Mouse (Mus musculus): ENCODE measurements around the gene Zfp229. TPM values are rescaled to one million over a fixed set of nuclear protein-coding genes. Genes with fewer than 3 reads are reported as not detected.
"Not testable (repeated sequence)": the region's sequence is repeated elsewhere in the genome, so short reads cannot be mapped to it uniquely, and the experiment has no call there.

The Zfp229 gene
- total RNA-seq (2021), result 1 to 10 TPM; 5.0 to 5.8 TPM
- long read RNA-seq, experiment 1, result 0 reads
- long read RNA-seq, experiment 2, result 0 reads

DNA sequence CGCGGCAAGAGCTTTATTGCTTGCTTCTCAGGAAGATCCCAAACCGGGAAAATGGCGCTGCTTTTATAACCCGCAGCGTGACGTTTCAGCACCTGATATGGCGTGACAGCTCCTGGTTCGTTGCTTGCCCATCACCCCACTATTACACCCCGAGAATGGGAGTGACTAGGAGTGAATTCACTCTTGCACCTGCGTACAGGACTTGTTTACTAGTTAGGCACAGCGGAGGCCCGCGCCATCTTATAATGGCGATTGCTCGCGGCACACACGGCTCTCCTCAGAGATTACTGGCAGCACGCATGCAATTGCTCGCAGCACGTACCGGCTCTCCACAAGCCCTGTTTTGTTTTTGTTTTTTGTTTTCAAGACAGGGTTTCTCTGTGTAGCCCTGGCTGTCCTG is at the start of gene Zfp229:
Gene Zfp229, plus strand, starts transcription at position 301 of the 400 bp plus-strand sequence.
- not testable (repeated sequence) for DNase-seq (ENCODE audit: low spot score)

- DNase-seq (ENCODE audit: low spot score), result no peak
Measured at GRCm38 (mm10) chr17:21691560-21691959, 39.0 kb upstream of the Zfp229 start, which contains the start of gene Gm10226. Gene Gm10226, plus strand, starts transcription at chr17:21691860.

DNA sequence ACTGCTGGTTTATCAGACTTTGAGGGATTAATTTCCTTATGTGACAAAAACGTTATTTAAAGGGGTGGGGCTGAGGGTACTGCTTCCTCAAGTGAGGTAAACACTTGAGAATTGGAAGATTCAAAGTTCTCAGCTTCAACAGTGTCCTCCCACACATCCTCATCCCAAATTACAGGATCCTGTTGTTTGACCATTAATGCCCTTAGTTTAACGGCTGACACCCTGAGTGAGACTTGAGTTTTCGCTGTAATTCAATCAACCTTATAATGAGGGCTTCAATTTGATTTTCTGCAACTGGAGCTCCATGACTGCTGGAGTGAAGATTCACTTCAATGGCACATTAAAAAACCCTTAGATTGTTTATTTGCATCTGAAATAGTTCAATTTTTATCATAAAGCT is 37.3 kb upstream of the Zfp229 start:
- DNase-seq (ENCODE audit: low spot score), result no peak

DNA sequence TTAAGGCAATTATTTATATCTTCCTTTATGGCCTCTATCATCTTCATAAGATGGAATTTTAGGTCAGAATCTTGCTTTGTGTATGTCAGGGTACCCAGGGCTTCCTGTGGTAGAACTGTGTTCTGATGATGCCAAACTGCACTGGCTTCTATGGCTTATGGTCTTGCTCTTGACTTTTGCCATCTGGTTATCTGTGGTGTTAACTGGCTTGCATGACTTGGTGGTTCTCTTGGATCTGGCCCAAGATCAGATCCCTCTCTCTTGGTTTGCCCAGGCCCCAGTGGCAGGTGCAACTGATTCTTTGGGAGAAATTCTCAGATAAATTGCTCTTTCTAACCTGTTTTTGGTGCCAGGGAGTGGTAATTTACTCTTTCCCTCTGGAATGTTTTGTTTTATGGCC is 34.5 kb upstream of the Zfp229 start:
- DNase-seq (ENCODE audit: low spot score), result no peak

- no peak for DNase-seq (ENCODE audit: low spot score)
Measured at GRCm38 (mm10) chr17:21702281-21703240, 28.0 kb upstream of the Zfp229 start.

GRCm38 (mm10) chr17:21703414-21703813 is 27.2 kb upstream of the Zfp229 start:
- no peak for DNase-seq (ENCODE audit: low spot score)

DNA sequence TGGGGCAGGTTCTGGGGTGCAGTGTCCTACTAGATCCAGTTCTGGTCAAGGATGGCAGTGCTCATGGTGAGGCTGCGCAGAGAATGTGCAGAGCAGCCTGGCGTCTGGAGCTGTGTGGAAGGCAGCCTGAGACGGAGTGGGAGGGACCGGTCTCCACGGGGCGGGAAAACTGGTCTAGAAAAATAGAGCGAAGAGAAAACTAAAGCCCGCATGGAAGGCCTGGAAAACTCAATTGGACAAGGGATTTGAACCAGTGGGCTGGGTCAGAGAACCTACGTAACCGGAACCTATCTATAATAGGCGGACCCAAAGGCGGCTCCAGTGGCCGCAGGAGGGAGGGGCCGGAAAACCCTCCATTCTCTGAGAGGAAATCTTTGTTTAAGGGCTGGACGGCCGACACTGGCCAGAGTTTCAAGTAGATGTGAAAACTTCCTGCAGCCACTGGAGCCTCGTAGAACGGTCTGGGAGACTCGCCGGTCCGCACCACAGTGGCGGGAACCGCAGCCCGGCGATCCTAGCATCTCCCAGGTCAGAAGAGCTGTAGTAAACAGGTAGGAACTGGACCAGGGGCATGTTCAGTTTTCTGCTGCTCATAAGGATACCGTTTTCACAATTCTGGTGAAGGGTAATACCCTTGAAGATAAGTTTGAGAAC is 23.1 kb upstream of the Zfp229 start, which contains the start of gene Zfp760:
Gene Zfp760, plus strand, starts transcription at position 399 of the 654 bp plus-strand sequence.
- DNase-seq (ENCODE audit: low spot score), result peak; percentile 82

DNA sequence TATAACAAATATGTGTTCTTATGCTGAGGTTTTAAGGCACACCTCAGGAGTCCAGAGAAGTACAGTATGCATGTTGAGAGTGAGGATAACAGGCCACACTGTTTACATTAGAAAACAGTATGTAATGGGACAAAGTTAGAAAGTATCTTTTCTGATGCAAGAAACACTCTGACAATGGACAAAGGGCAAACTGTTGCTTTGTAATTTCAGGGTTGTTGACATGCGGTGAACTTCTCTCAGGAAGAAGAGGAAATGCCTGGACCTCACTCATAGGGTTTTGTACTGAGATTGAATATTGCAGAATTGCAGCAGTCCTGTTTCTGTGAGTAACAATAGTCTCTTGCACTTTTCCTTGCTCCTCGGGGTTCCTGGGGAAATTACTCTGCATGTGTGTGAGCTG is 22.2 kb upstream of the Zfp229 start:
- no peak for DNase-seq (ENCODE audit: low spot score)

DNA sequence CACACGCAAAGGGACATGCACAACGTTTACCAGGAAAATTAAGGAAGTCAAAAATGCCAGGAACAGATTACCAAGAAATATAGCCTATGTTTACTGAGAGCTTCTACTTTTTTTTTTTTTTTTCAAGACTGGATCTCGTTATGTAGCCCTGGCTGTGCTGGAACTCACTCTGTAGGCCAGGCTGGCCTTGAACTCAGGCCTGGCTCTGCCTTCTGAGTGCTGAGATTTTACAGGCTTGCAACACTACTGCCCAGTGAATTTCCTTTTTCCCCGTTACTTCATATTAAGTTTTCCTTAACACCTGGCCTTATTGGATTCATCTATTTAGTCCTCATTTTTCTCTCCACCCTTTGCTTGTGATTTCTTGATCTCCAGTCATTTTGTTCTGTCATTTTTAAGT is 2.5 kb downstream of the Zfp229 start:
- no peak for DNase-seq (ENCODE audit: low spot score)

GRCm38 (mm10) chr17:21733529-21734031 is 3.0 kb downstream of the Zfp229 start:
- peak; percentile 78 for DNase-seq (ENCODE audit: low spot score)

GRCm38 (mm10) chr17:21752791-21753190 is 22.2 kb downstream of the Zfp229 start:
- no peak for DNase-seq (ENCODE audit: low spot score)

GRCm38 (mm10) chr17:21753342-21754208 is 23.0 kb downstream of the Zfp229 start:
- no peak for DNase-seq (ENCODE audit: low spot score)

DNA sequence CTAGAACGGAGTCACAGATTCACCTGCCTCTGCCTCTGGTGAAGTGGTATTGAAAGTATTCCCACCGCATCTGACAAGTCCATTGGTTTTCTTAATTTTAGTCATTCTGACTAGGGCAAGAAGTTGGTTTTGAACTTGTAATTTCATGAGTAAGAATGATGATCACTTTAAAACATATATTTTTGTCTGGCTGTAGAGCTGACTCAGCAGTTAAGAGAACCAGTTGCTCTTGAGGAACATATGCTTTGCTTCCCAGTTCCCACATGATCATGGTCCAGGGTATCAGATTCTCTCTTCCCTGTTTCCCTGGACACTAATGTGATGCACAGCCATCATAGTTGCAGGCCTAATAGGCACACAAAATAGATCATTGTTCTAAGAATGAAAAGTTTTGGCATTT is 39.7 kb downstream of the Zfp229 start:
- DNase-seq (ENCODE audit: low spot score), result no peak

DNA sequence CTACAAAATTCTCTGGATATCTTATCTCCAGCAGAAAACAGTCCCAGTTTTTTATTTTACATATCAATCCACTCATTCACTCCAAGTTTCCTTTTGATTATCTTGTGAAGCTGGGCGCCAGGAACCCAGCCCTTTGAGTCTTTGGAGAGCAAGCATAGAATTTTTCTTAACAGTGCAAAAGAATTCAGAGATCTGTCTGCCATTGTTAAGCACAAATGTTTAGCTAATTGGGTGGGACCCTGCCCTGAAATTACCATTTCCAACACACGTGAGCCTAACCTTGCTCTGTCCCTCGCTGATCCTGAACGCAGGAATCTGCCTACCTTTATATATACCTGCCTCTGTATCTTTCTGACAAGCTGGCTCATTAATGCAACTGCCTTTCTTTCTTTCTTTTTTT is 61.7 kb downstream of the Zfp229 start:
- no peak for DNase-seq (ENCODE audit: low spot score)

GRCm38 (mm10) chr17:21801373-21801772 is 70.8 kb downstream of the Zfp229 start:
- not testable (repeated sequence) for DNase-seq (ENCODE audit: low spot score)

Other genes starting within 250 kb of the Zfp229 start
- gene Zfp53, start 241.8 kb upstream of the Zfp229 start, total RNA-seq (2021), result 1 to 10 TPM; 1.1 to 1.2 TPM
- gene Zfp52, start 195.3 kb upstream of the Zfp229 start, total RNA-seq (2021), result 1 to 10 TPM; 6.4 to 8.7 TPM
- 1 to 10 TPM; 2.3 to 3.2 TPM for gene Zfp948, start 163.8 kb upstream of the Zfp229 start, total RNA-seq (2021)
- gene Zfp983, start 80.2 kb upstream of the Zfp229 start, total RNA-seq (2021), result 1 to 10 TPM; 1.7 to 1.9 TPM
- 1 to 10 TPM in 1 of 2 experiments, not detected in 1; 3.5 TPM for gene Gm10226, start 38.9 kb upstream of the Zfp229 start, total RNA-seq (2021)
- under 1 TPM; 0.66 to 0.73 TPM for gene Zfp760, start 23.1 kb upstream of the Zfp229 start, total RNA-seq (2021)
- gene Zfp820, start 115.0 kb downstream of the Zfp229 start, total RNA-seq (2021), result under 1 TPM; 0.19 to 0.21 TPM
- 1 to 10 TPM in 1 of 2 experiments, under 1 TPM in 1; 0.64 to 1.0 TPM for gene Zfp995, start 179.1 kb downstream of the Zfp229 start, total RNA-seq (2021)
- 1 to 10 TPM; 6.8 to 6.9 TPM for gene Zfp942, start 231.7 kb downstream of the Zfp229 start, total RNA-seq (2021)
- 10 to 100 TPM; 21.6 to 22.4 TPM for gene Zfp943, start 231.8 kb downstream of the Zfp229 start, total RNA-seq (2021)

Measured in gastrocnemius, adult 18-20 months (tissue).